Mouse (Mus musculus) neural tube, embryonic 11.5 days (tissue): ENCODE results near the gene Dpf3. TPM values are rescaled to one million over a fixed set of nuclear protein-coding genes. Genes with fewer than 3 reads are reported as not detected.

Experiments
- ATAC-seq: fragments of 200-750 bp; cut with Nextera tagmentation; 2 replicates; pipeline ENCODE4 v1.8.0; 2017; ENCODE audit warnings: moderate number of reproducible peaks, mild to moderate bottlenecking, moderate TSS enrichment, moderate library complexity; ENCODE audit not compliant: insufficient read depth, low FRiP score, low TSS enrichment
- DNase-seq: peaks from one replicate; pipeline ENCODE4 v3.0.0-alpha.2; 2015; ENCODE audit warnings: low spot score
- H3K27ac ChIP-seq: fragments of 300-500 bp; sonication (generic); 2 replicates; pipeline ENCODE4 v1.5.1; 2014; ENCODE audit warnings: low read depth, mild to moderate bottlenecking, low read length
- H3K27me3 ChIP-seq: fragments of 300-500 bp; sonication (generic); 2 replicates; pipeline ENCODE4 v1.6.1; 2014; ENCODE audit warnings: mild to moderate bottlenecking, low read length, mixed read lengths; ENCODE audit not compliant: control insufficient read depth, insufficient read depth
- H3K36me3 ChIP-seq: fragments of 300-500 bp; sonication (generic); 2 replicates; pipeline ENCODE4 v1.6.1; 2014; ENCODE audit warnings: mild to moderate bottlenecking, low read length, moderate library complexity, mixed read lengths; ENCODE audit not compliant: control insufficient read depth, insufficient read depth
- H3K4me1 ChIP-seq: fragments of 300-500 bp; sonication (generic); 2 replicates; pipeline ENCODE4 v1.6.1; 2014; ENCODE audit warnings: low read length, mixed read lengths; ENCODE audit not compliant: control insufficient read depth, insufficient read depth
- H3K4me2 ChIP-seq: fragments of 300-500 bp; sonication (generic); 2 replicates; pipeline ENCODE4 v1.6.1; 2014; ENCODE audit warnings: low read depth, mild to moderate bottlenecking, moderate library complexity
- H3K4me3 ChIP-seq: fragments of 300-500 bp; sonication (generic); 2 replicates; pipeline ENCODE4 v1.5.1; 2014; ENCODE audit warnings: low read depth, low read length
- H3K9ac ChIP-seq: fragments of 300-500 bp; sonication (generic); 2 replicates; pipeline ENCODE4 v1.6.1; 2014; ENCODE audit warnings: mild to moderate bottlenecking, low read length
- H3K9me3 ChIP-seq: fragments of 300-500 bp; sonication (generic); 2 replicates; pipeline ENCODE4 v1.6.1; 2016; ENCODE audit warnings: low read length; ENCODE audit not compliant: control insufficient read depth
- WGBS: fragments of 180-500 bp; shearing (Covaris S2); extraction: QIAGEN DNeasy Blood & Tissue Kit; methylation state at CpG from one replicate; pipeline ENCODE4 v1.1.7; 2014; 5-methylcytosine and 5-hydroxymethylcytosine counted together
- polyA plus RNA-seq: library from polyadenylated mRNA; unstranded; fragments of >200 nt; fragmentation: Nextera tagmentation; extraction: Ambion mirVana; gene quantifications from 2 replicates; pipeline ENCODE4 v1.2.1, GENCODE M21; 2014

Dpf3 gene
- polyA plus RNA-seq, 1 experiment from 2014 or later = 10.8 TPM

GRCm38 (mm10) chr12:83234981-83235380 lies 252.5 kb downstream of the Dpf3 start:
- WGBS = 70% methylated on average over 2 of the region's 2 CpGs
- Histone ChIP-seq H3K27ac (no peak overlapping the region), H3K4me2 (no peak overlapping the region), H3K27me3 (no peaks in the 10 kb centered on the region), H3K9me3 (no peaks in the 10 kb centered on the region), H3K9ac (no peak overlapping the region), H3K36me3 (no peaks in the 10 kb centered on the region), H3K4me1 (peaks cover 5% of the 10 kb centered on the region; the same call in 1 of the 2 replicates), H3K4me3 (no peak overlapping the region)
- no peak for DNase-seq
- no peak for ATAC-seq

DNA sequence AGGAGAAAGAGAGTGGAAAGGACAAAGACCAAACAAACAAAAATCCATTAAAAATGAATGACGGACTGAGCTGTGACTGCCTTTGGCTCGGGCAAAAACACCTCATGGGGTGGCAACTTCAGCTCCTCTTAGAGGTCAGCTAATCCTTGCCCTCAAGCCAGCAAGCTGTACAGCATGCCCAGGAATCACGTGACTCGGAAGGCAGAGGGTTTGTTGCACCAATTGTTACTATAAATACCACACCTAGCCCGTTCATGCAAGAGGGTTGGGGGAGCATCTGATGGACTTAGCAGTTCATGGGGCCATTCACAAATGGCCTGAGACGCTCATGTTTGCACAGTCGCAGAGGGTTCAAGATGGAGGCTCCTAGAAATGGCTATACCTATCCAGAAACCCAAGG lies 253.9 kb downstream of the Dpf3 start:
- H3K4me1 ChIP-seq = peaks cover 5% of the 10 kb centered on the region; the same call in 1 of the 2 replicates
- no peaks in the 10 kb centered on the region for H3K9me3 ChIP-seq
- H3K4me2 ChIP-seq = no peak overlapping the region
- no peak for DNase-seq
- H3K4me3 ChIP-seq = no peak overlapping the region
- H3K36me3 ChIP-seq = no peaks in the 10 kb centered on the region
- no peak overlapping the region for H3K9ac ChIP-seq
- H3K27me3 ChIP-seq = no peaks in the 10 kb centered on the region
- no peak overlapping the region for H3K27ac ChIP-seq
- ATAC-seq = no peak
- 53% methylated on average over 7 of the region's 7 CpGs for WGBS

- Histone ChIP-seq H3K36me3 (no peaks in the 10 kb centered on the region), H3K4me3 (no peak overlapping the region), H3K4me1 (peaks cover 5% of the 10 kb centered on the region; the same call in 1 of the 2 replicates), H3K9ac (no peak overlapping the region), H3K9me3 (no peaks in the 10 kb centered on the region), H3K4me2 (no peak overlapping the region), H3K27ac (no peak overlapping the region), H3K27me3 (no peaks in the 10 kb centered on the region)
- DNase-seq (no peak), ATAC-seq (no peak)
- WGBS = 70% methylated on average over 5 of the region's 5 CpGs
Observed at GRCm38 (mm10) chr12:83232916-83233315, 254.6 kb downstream of the Dpf3 start.

- 88% methylated on average over 4 of the region's 4 CpGs for WGBS
- Histone ChIP-seq H3K4me3 (no peak overlapping the region), H3K27ac (no peak overlapping the region), H3K27me3 (no peaks in the 10 kb centered on the region), H3K4me1 (peaks cover 5% of the 10 kb centered on the region; the same call in 1 of the 2 replicates), H3K36me3 (no peaks in the 10 kb centered on the region), H3K4me2 (no peak overlapping the region), H3K9ac (no peak overlapping the region), H3K9me3 (no peaks in the 10 kb centered on the region)
- no peak for ATAC-seq
- no peak for DNase-seq
Observed at GRCm38 (mm10) chr12:83231258-83231657, 256.3 kb downstream of the Dpf3 start.

DNA sequence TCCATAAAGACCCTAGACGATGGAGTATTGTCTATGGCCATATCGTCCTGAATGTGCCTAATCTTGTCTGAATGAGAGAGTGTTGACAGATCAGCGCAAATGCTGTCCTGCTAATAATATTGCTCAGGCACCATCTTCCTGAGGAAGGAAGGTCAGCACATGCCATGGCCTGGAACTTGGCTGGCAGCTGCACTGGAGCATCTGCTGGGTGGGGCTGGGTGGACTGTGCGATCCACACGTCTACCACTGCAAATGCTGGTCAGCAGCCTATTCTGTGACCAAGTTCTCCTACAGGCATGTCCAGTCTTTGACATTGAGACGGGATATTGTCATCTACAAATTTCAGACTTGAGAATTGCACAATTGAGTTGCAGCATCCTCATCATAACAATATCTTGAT lies 257.8 kb downstream of the Dpf3 start:
- no peak overlapping the region for H3K4me2 ChIP-seq
- H3K36me3 ChIP-seq = no peaks in the 10 kb centered on the region
- ATAC-seq (no peak), DNase-seq (no peak)
- H3K27ac ChIP-seq = no peak overlapping the region
- peaks cover 5% of the 10 kb centered on the region; the same call in 1 of the 2 replicates for H3K4me1 ChIP-seq
- no peak overlapping the region for H3K9ac ChIP-seq
- 90% methylated on average over 6 of the region's 6 CpGs for WGBS
- no peaks in the 10 kb centered on the region for H3K9me3 ChIP-seq
- no peak overlapping the region for H3K4me3 ChIP-seq
- no peaks in the 10 kb centered on the region for H3K27me3 ChIP-seq

GRCm38 (mm10) chr12:83227014-83227413 lies 260.5 kb downstream of the Dpf3 start:
- WGBS = 35% methylated on average over 4 of the region's 4 CpGs
- ATAC-seq = no peak
- no peak for DNase-seq

DNA sequence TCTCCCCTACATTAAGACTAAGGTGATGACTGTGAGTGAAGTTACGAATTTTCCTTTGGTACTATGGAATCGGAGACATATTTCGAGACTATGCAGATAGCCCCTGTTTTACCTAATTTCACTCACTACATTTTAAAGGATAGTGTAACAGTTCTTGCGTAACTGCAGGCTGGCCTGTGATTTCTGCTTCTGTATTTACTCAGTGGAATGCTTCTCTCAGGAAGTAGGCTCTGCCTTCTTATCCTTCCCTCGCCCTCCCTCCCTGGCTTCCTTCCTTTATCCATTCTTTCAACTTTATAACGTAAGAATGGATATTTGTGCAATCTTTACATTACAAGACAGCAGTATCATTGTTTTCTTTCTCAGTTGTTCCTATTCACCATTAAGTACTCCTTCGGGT lies 266.6 kb downstream of the Dpf3 start:
- Histone ChIP-seq H3K4me1 (no peaks in the 10 kb centered on the region), H3K27me3 (no peaks in the 10 kb centered on the region), H3K9ac (no peak overlapping the region), H3K27ac (no peak overlapping the region), H3K4me3 (no peak overlapping the region), H3K36me3 (no peaks in the 10 kb centered on the region), H3K4me2 (no peak overlapping the region), H3K9me3 (no peaks in the 10 kb centered on the region)
- ATAC-seq = no peak
- WGBS = 83% methylated on average over 7 of the region's 7 CpGs
- DNase-seq = no peak

More at GRCm38 (mm10) chr12:83227014-83227413, 260.5 kb downstream of the Dpf3 start:
- Histone ChIP-seq H3K36me3 (no peaks in the 10 kb centered on the region), H3K9ac (no peak overlapping the region), H3K4me1 (no peaks in the 10 kb centered on the region), H3K4me3 (no peak overlapping the region), H3K27ac (no peak overlapping the region), H3K27me3 (no peaks in the 10 kb centered on the region), H3K9me3 (no peaks in the 10 kb centered on the region), H3K4me2 (no peak overlapping the region)

DNA sequence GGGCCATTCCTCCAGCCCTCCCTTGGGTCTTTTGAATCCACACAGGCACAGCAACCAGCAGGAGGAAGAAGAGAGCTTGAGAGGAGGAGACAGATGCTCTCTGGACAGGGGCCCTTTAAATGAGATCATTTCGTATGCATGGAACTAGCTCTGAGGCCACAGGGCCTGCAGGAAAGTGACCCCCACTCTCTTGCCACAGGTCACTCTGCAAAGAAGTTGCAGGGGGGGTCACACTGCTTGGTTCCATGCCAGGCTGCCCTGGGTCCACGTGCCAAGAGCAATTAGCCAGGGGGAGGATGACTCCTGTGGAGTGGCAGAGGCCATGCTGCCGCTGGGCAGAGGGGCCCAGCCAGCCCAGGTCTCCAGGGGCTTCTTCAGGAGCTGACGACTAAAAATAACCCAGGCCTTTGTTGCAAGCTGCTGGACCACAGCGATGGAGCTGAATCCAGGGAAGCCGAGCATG lies 273.6 kb downstream of the Dpf3 start:
- 32% methylated on average over 6 of the region's 6 CpGs for WGBS
- no peak overlapping the region for H3K4me2 ChIP-seq
- no peaks in the 10 kb centered on the region for H3K9me3 ChIP-seq
- no peaks in the 10 kb centered on the region for H3K4me1 ChIP-seq
- DNase-seq = peak; percentile 31
- no peak overlapping the region for H3K4me3 ChIP-seq
- H3K36me3 ChIP-seq = no peaks in the 10 kb centered on the region
- H3K27me3 ChIP-seq = no peaks in the 10 kb centered on the region
- H3K9ac ChIP-seq = no peak overlapping the region
- ATAC-seq = no peak
- no peak overlapping the region for H3K27ac ChIP-seq

DNA sequence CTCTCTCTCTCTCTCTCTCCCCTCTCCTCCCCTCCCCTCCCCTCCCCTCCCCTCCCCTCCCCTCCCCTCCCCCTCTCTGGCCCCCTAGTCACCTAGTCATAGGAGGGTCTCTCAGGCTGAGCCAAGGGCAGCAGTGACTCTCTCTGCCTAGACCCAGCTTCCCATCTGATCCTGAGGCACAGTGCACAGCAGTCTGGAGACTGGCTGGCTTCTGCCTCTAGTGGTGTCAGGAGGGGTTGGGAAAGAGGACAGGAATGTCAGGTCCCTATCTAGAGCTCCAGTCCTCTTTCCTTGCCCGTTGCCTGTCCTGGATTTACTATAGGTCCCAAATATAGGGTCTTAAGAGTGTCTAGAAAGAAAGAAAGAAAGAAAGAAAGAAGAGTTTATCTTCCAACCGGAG lies 275.5 kb downstream of the Dpf3 start:
- Histone ChIP-seq H3K4me3 (no peak overlapping the region), H3K36me3 (no peaks in the 10 kb centered on the region), H3K9ac (no peak overlapping the region), H3K4me1 (no peaks in the 10 kb centered on the region), H3K4me2 (no peak overlapping the region), H3K27me3 (no peaks in the 10 kb centered on the region), H3K9me3 (no peaks in the 10 kb centered on the region), H3K27ac (no peak overlapping the region)
- 68% methylated on average over 2 of the region's 2 CpGs for WGBS
- DNase-seq (no peak), ATAC-seq (no peak)
